Mouse (Mus musculus) kidney, embryonic 14.5 days (tissue): ENCODE results near the gene Dhx32. TPM values are rescaled to one million over a fixed set of nuclear protein-coding genes. Genes with fewer than 3 reads are reported as not detected.

Source experiments
- ATAC-seq: fragments of 200-750 bp; cut with Nextera tagmentation; 2 replicates; pipeline ENCODE4 v1.8.0; 2017; ENCODE audit warnings: moderate number of reproducible peaks, mild to moderate bottlenecking, moderate TSS enrichment, moderate library complexity; ENCODE audit not compliant: low FRiP score, low TSS enrichment
- H3K27ac ChIP-seq: fragments of 300-500 bp; sonication (generic); 2 replicates; pipeline ENCODE4 v1.5.1; 2014; ENCODE audit warnings: low read depth, mild to moderate bottlenecking, low read length, moderate library complexity, mixed read lengths
- H3K27me3 ChIP-seq: fragments of 300-500 bp; sonication (generic); 2 replicates; pipeline ENCODE4 v1.6.1; 2014; ENCODE audit warnings: mild to moderate bottlenecking, low read length; ENCODE audit not compliant: control insufficient read depth, insufficient read depth
- H3K36me3 ChIP-seq: fragments of 300-500 bp; sonication (generic); 2 replicates; pipeline ENCODE4 v1.6.1; 2014; ENCODE audit warnings: low read length, mixed read lengths; ENCODE audit not compliant: control insufficient read depth, insufficient read depth
- H3K4me1 ChIP-seq: fragments of 300-500 bp; sonication (generic); 2 replicates; pipeline ENCODE4 v1.6.1; 2014; ENCODE audit warnings: low read length, mixed read lengths; ENCODE audit not compliant: control insufficient read depth, insufficient read depth
- H3K4me2 ChIP-seq: fragments of 300-500 bp; sonication (generic); replicated peaks from 2 replicates; pipeline ENCODE4 v1.6.1; 2014; ENCODE audit warnings: low read depth, mild to moderate bottlenecking, low read length
- H3K4me3 ChIP-seq: fragments of 300-500 bp; sonication (generic); 2 replicates; pipeline ENCODE4 v1.5.1; 2014; ENCODE audit warnings: mild to moderate bottlenecking, low read length
- H3K9ac ChIP-seq: fragments of 300-500 bp; sonication (generic); 2 replicates; pipeline ENCODE4 v1.6.1; 2014; ENCODE audit warnings: low read depth, mild to moderate bottlenecking, low read length, moderate library complexity
- H3K9me3 ChIP-seq: fragments of 300-500 bp; sonication (generic); 2 replicates; pipeline ENCODE4 v1.6.1; 2016; ENCODE audit warnings: low read length; ENCODE audit not compliant: control insufficient read depth
- WGBS: fragments of 180-500 bp; shearing (Covaris S2); extraction: QIAGEN DNeasy Blood & Tissue Kit; methylation state at CpG from one replicate; pipeline ENCODE4 v1.1.7; 2014; 5-methylcytosine and 5-hydroxymethylcytosine counted together
- polyA plus RNA-seq: library from polyadenylated mRNA; unstranded; fragments of >200 nt; fragmentation: Nextera tagmentation; extraction: Ambion mirVana; gene quantifications from 2 replicates; pipeline ENCODE4 v1.2.1, GENCODE M21; 2014

The Dhx32 gene
- polyA plus RNA-seq, 1 experiment from 2014 or later: 19.9 TPM

DNA sequence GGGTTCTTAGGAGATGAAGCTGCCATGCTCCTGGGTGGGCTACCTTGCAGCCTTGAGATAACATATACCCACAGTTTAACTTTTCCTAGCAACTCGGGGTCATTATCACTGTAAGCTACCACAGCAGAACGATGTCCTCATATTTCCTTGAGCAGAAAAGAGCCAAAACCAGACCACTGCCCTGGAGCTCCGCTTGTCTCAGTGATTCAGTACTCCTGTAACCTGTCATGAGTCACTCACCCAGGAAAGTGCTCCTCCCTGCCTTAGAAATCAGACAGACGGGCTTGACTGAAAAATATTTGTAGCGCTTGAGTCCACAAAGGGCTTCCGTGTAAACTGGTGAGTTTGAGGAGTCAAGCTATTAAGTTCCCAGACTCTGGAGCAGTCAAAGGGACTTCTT, 19.8 kb downstream of the Dhx32 start:
- Histone ChIP-seq H3K27me3 (no peaks in the 10 kb centered on the region), H3K36me3 (no peaks in the 10 kb centered on the region), H3K4me1 (peaks cover 7% of the 10 kb centered on the region; the same call in 1 of the 2 replicates), H3K27ac (no peak overlapping the region), H3K9me3 (peaks cover 5% of the 10 kb centered on the region; the same call in 1 of the 2 replicates), H3K4me3 (no peak overlapping the region), H3K9ac (no peak overlapping the region), H3K4me2 (no peak overlapping the region)
- ATAC-seq: no peak
- 71% methylated on average over 6 of the region's 6 CpGs for WGBS

DNA sequence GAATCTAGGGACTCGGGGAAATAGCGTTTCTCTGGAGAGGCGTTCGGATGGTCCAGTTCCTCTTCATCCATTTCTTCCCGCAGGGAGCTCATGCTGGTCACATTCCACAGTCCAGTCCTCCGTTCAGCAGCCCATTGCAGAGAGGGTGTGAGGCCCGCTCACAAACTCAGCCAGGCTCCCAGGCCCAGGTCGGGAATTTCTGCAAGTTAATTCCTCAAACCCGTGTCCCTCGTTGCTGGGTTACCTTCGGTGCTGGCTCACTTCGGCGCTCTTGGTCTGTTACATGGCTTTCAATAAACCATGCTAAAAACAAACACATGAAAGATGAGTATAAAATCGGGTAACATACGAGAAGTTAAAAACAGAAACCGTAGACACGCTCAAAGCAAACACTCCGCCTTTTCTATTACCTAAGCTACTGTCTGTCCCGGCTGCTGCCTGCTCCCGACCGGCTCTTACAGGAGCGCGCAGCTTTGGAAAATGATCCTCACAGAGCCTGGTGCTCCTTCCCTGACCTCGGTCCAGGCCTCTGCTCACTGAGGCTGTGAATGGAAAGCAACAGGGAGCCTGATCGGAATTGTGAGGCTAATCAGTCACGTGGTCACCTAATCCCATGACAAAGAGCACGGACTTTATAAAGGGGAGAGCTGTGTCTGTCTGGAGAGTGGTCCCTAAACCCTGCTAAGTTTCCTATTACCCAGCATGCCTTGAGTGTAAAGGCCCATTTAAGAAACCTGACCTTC, 22.7 kb downstream of the Dhx32 start:
- H3K9ac ChIP-seq: 0 out of 2 replicates have a peak overlapping the region, but pooled peaks have one; percentile 13
- peaks cover 5% of the 10 kb centered on the region; the same call in 1 of the 2 replicates for H3K9me3 ChIP-seq
- no peaks in the 10 kb centered on the region for H3K36me3 ChIP-seq
- 8% methylated on average over 27 of the region's 27 CpGs for WGBS
- peak; percentile 84 for ATAC-seq
- H3K4me3 ChIP-seq: peak overlapping the region; percentile 8; the same call in 1 of the 2 replicates
- peaks cover 7% of the 10 kb centered on the region; the same call in 1 of the 2 replicates for H3K4me1 ChIP-seq
- peak overlapping the region; percentile 36 for H3K4me2 ChIP-seq
- no peak overlapping the region for H3K27ac ChIP-seq
- no peaks in the 10 kb centered on the region for H3K27me3 ChIP-seq

- peaks cover 5% of the 10 kb centered on the region; the same call in 1 of the 2 replicates for H3K9me3 ChIP-seq
- WGBS: 97% methylated on average over 4 of the region's 5 CpGs
- no peak overlapping the region for H3K27ac ChIP-seq
- H3K27me3 ChIP-seq: no peaks in the 10 kb centered on the region
- ATAC-seq: no peak
- no peak overlapping the region for H3K4me3 ChIP-seq
- H3K9ac ChIP-seq: no peak overlapping the region
- no peak overlapping the region for H3K4me2 ChIP-seq
- H3K4me1 ChIP-seq: peaks cover 7% of the 10 kb centered on the region; the same call in 1 of the 2 replicates
- H3K36me3 ChIP-seq: no peaks in the 10 kb centered on the region
Observed at GRCm38 (mm10) chr7:133758716-133759115, 23.8 kb downstream of the Dhx32 start.

DNA sequence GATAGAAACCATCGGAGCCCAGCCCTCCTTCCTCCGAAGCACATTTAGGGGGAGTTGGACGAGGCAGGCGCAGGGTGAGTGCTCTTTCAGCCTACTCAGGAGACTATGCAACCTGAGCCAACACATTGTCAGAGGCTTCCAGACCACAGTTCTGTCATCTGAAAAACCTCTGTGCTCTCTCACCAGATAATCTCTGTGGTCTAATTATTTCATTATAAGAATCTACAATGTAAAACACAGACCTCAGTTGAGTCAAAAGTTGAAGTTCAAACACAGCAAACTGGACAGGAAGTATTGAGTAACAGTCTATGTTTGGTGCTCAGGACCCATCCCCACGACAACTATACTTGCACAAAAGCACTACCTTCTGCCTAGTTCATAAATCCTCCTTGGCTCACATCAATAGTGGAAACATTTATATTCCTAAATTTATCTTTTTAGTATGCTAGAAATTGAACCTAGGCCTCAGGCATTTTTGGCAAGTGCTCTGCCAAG, 24.5 kb downstream of the Dhx32 start:
- no peak overlapping the region for H3K9ac ChIP-seq
- H3K27me3 ChIP-seq: no peaks in the 10 kb centered on the region
- no peak overlapping the region for H3K4me3 ChIP-seq
- no peak for ATAC-seq
- WGBS: 42% methylated on average over 5 of the region's 5 CpGs
- no peak overlapping the region for H3K4me2 ChIP-seq
- H3K9me3 ChIP-seq: peaks cover 5% of the 10 kb centered on the region; the same call in 1 of the 2 replicates
- no peaks in the 10 kb centered on the region for H3K36me3 ChIP-seq
- peaks cover 7% of the 10 kb centered on the region; the same call in 1 of the 2 replicates for H3K4me1 ChIP-seq
- H3K27ac ChIP-seq: no peak overlapping the region

- 78% methylated on average over 5 of the region's 5 CpGs for WGBS
- Histone ChIP-seq H3K9ac (no peak overlapping the region), H3K36me3 (no peaks in the 10 kb centered on the region), H3K4me2 (no peak overlapping the region), H3K4me1 (no peaks in the 10 kb centered on the region), H3K27ac (no peak overlapping the region), H3K27me3 (no peaks in the 10 kb centered on the region), H3K9me3 (no peaks in the 10 kb centered on the region), H3K4me3 (no peak overlapping the region)
- ATAC-seq: no peak
Observed at GRCm38 (mm10) chr7:133751163-133751562, 31.4 kb downstream of the Dhx32 start.

GRCm38 (mm10) chr7:133750666-133751065, 31.9 kb downstream of the Dhx32 start:
- Histone ChIP-seq H3K4me3 (no peak overlapping the region), H3K27ac (no peak overlapping the region), H3K4me1 (no peaks in the 10 kb centered on the region), H3K9ac (no peak overlapping the region), H3K27me3 (no peaks in the 10 kb centered on the region), H3K9me3 (no peaks in the 10 kb centered on the region), H3K4me2 (no peak overlapping the region), H3K36me3 (no peaks in the 10 kb centered on the region)
- 59% methylated on average over 5 of the region's 5 CpGs for WGBS
- peak; percentile 24; the same call in 1 of the 2 replicates for ATAC-seq

DNA sequence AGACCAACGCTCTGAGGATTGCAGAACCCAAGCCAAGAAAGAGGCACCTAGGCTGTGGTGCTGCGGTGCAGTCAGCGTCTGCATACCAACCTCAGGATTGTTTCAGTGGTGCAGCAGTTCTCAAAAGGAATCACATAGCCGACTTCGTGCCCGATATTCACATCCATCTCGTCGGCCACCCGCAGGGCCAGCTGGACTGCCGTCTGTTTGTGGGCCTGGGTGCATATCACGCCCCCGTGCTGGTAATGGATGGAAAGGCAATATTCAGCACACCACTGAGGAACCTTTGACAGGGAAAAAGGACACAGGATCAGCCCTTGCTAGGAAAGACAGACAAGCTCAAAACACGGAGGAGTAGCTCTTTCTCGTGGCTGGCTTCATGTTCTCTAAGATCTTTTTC, 33.8 kb downstream of the Dhx32 start:
- no peak for ATAC-seq
- H3K9ac ChIP-seq: no peak overlapping the region
- no peak overlapping the region for H3K4me2 ChIP-seq
- H3K27ac ChIP-seq: no peak overlapping the region
- no peak overlapping the region for H3K4me3 ChIP-seq
- no peaks in the 10 kb centered on the region for H3K27me3 ChIP-seq
- WGBS: 85% methylated on average over 14 of the region's 14 CpGs
- no peaks in the 10 kb centered on the region for H3K4me1 ChIP-seq
- no peaks in the 10 kb centered on the region for H3K36me3 ChIP-seq
- no peaks in the 10 kb centered on the region for H3K9me3 ChIP-seq

DNA sequence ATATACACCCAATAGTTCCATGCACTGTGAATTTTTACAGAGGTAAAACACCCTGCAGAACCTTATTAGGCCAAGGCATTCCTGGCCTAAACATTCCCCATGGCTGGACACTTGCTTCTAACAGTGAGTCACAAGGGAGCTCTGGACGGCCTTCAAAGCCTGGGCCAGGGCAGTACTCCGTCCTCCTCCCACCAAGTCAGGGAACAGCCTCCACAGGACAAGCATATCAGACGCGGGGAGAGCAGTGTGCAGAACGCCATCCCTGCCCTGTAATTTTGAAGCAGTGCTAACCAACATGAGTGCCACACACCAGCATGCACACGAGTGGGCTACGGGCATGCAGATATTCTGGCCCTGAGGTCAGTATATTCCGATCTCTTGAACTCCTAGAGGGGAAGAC, 35.2 kb downstream of the Dhx32 start:
- H3K36me3 ChIP-seq: no peaks in the 10 kb centered on the region
- H3K27me3 ChIP-seq: no peaks in the 10 kb centered on the region
- H3K9me3 ChIP-seq: no peaks in the 10 kb centered on the region
- no peak overlapping the region for H3K4me2 ChIP-seq
- H3K4me1 ChIP-seq: no peaks in the 10 kb centered on the region
- WGBS: 79% methylated on average over 8 of the region's 8 CpGs
- no peak overlapping the region for H3K27ac ChIP-seq
- H3K4me3 ChIP-seq: no peak overlapping the region
- no peak overlapping the region for H3K9ac ChIP-seq
- no peak for ATAC-seq

- H3K4me1 ChIP-seq: no peaks in the 10 kb centered on the region
- H3K4me2 ChIP-seq: no peak overlapping the region
- H3K4me3 ChIP-seq: no peak overlapping the region
- H3K27ac ChIP-seq: no peak overlapping the region
- H3K9ac ChIP-seq: no peak overlapping the region
- H3K27me3 ChIP-seq: no peaks in the 10 kb centered on the region
- H3K36me3 ChIP-seq: 0 out of 2 replicates have a peak, but pooled peaks cover 6% of the 10 kb centered on the region
- ATAC-seq: no peak
- WGBS: 52% methylated on average over 4 of the region's 4 CpGs
- H3K9me3 ChIP-seq: no peaks in the 10 kb centered on the region
Observed at GRCm38 (mm10) chr7:133744701-133745100, 37.8 kb downstream of the Dhx32 start.
